Mouse (Mus musculus) limb, embryonic 15.5 days (tissue): Measurements from ENCODE around the gene Tmem41a. TPM values are rescaled to one million over a fixed set of nuclear protein-coding genes. Genes with fewer than 3 reads are reported as not detected.
"Not testable (repeated sequence)": the region's sequence is repeated elsewhere in the genome, so short reads cannot be mapped to it uniquely, and the experiment has no call there.

Source experiments
- ATAC-seq: fragments of 200-750 bp; cut with Nextera tagmentation; 2 replicates; pipeline ENCODE4 v1.8.0; 2017; ENCODE audit warnings: low read depth, moderate TSS enrichment; ENCODE audit not compliant: insufficient number of reproducible peaks, low FRiP score, low TSS enrichment
- H3K27ac ChIP-seq: fragments of 300-500 bp; sonication (generic); 2 replicates; pipeline ENCODE4 v1.5.1; 2015; ENCODE audit warnings: moderate library complexity, mild to moderate bottlenecking, inconsistent platforms
- H3K27me3 ChIP-seq: fragments of 300-500 bp; sonication (generic); 2 replicates; pipeline ENCODE4 v1.6.1; 2015; ENCODE audit warnings: inconsistent platforms
- H3K36me3 ChIP-seq: fragments of 300-500 bp; sonication (generic); 2 replicates; pipeline ENCODE4 v1.6.1; 2015; ENCODE audit warnings: inconsistent platforms
- H3K4me1 ChIP-seq: fragments of 300-500 bp; sonication (generic); 2 replicates; pipeline ENCODE4 v1.6.1; 2015; ENCODE audit warnings: inconsistent platforms
- H3K4me2 ChIP-seq: fragments of 300-500 bp; sonication (generic); 2 replicates; pipeline ENCODE4 v1.6.1; 2015; ENCODE audit warnings: mild to moderate bottlenecking, inconsistent platforms
- H3K4me3 ChIP-seq: fragments of 300-500 bp; sonication (generic); 2 replicates; pipeline ENCODE4 v1.5.1; 2015; ENCODE audit warnings: mild to moderate bottlenecking, inconsistent platforms
- H3K9ac ChIP-seq: fragments of 300-500 bp; sonication (generic); 2 replicates; pipeline ENCODE4 v1.6.1; 2015; ENCODE audit warnings: inconsistent platforms
- H3K9me3 ChIP-seq: fragments of 300-500 bp; sonication (generic); 2 replicates; pipeline ENCODE4 v1.6.1; 2016; ENCODE audit warnings: inconsistent platforms
- WGBS: fragments of 180-500 bp; shearing (Covaris S2); methylation state at CpG from one replicate; pipeline ENCODE4 v1.1.7; 2015; 5-methylcytosine and 5-hydroxymethylcytosine counted together
- polyA plus RNA-seq: library from polyadenylated mRNA; unstranded; fragments of >200 nt; fragmentation: Nextera tagmentation; extraction: Ambion mirVana; gene quantifications from 2 replicates; pipeline ENCODE4 v1.2.1, GENCODE M21; 2015

Gene Tmem41a
- polyA plus RNA-seq, 1 experiment from 2014 or later = 40.8 TPM

DNA sequence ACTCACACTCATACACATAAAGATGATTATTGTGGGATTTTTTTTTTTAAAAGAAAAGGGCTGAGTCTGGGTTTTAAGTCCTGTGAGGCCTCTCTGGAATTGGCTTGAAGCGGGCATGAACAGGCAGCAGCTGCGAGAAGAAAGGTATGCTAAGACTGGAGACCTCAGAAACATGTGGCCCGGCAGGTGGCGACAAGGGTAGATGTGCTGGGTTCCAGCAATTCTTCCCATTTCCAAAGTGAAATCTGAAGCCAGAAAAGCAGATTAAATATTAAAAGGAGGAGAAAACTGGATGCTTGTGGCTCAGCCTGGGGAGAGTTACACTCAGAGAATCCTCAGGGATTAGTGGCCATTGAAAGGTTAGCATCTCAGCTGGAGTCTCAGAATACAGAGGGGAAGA lies 24.1 kb upstream of the Tmem41a start:
- Histone ChIP-seq H3K4me3 (no peak overlapping the region), H3K27ac (no peak overlapping the region), H3K9ac (no peak overlapping the region), H3K4me1 (peaks cover 5% of the 10 kb centered on the region), H3K4me2 (no peak overlapping the region), H3K9me3 (no peaks in the 10 kb centered on the region), H3K36me3 (no peaks in the 10 kb centered on the region), H3K27me3 (no peaks in the 10 kb centered on the region)
- WGBS = 41% methylated on average over 4 of the region's 4 CpGs
- no peak for ATAC-seq

DNA sequence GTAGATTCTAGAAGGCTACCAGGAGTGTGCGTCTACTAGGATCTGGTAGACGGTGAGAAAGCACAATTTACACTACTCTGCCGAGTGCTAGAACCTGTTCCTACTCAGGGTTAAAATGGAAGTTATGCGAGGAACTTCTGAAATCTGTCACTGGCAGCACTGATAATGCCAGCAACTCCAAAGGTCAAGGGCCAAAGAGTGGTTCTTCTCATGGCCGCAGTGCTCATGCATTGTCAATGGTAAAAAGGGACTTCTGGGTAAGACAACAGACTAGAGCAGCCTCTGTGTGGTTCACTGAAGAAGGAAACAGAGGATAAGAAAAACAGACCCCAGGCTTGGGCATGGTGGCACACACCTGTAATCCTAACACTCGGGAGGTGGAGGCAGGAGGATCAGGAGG lies 23.2 kb upstream of the Tmem41a start:
- 86% methylated on average over 6 of the region's 6 CpGs for WGBS
- Histone ChIP-seq H3K9me3 (no peaks in the 10 kb centered on the region), H3K4me2 (no peak overlapping the region), H3K27me3 (no peaks in the 10 kb centered on the region), H3K36me3 (no peaks in the 10 kb centered on the region), H3K9ac (no peak overlapping the region), H3K4me3 (no peak overlapping the region), H3K27ac (no peak overlapping the region), H3K4me1 (no peaks in the 10 kb centered on the region)
- ATAC-seq = no peak

DNA sequence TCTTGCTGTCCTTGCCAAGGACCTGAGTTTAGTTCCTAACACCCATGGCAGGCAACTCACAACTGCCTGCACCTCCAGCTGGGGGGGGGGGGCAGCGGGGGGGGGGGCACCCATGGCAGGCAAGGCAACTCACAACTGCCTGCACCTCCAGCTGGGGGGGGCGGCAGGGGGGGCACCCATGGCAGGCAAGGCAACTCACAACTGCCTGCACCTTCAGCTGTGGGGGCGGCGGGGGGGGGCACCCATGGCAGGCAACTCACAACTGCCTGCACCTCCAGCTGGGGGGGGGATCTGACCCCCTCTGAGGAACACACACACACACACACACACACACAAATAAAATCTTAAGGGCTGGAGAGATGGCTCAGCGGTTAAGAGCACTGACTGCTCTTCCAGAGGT lies 22.5 kb upstream of the Tmem41a start:
- Histone ChIP-seq H3K9ac (no peak overlapping the region), H3K4me1 (no peaks in the 10 kb centered on the region), H3K9me3 (no peaks in the 10 kb centered on the region), H3K4me3 (no peak overlapping the region), H3K4me2 (no peak overlapping the region), H3K27me3 (no peaks in the 10 kb centered on the region), H3K27ac (no peak overlapping the region), H3K36me3 (no peaks in the 10 kb centered on the region)
- WGBS = 61% methylated on average over 5 of the region's 5 CpGs
- ATAC-seq = no peak; the same call in 1 of the 2 replicates

DNA sequence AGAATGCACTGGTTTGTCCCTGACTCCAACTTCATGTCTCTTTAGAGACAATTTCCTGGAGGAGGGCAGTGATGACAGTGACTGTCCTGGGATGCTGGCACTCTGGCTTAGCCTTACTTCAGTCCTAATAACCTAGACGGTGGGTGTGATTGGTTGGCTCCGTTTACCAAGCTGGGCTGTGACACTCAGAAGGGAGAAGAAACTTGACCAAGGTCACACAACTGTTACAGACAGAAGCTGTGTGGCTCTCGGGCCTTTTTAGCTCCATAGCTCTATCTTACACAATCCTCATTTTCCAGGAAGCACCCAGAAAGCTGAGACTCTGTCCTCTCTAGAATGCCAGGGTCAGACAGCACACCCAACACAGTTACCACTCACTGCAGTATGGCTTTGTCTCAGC lies 18.2 kb upstream of the Tmem41a start:
- Histone ChIP-seq H3K9me3 (no peaks in the 10 kb centered on the region), H3K4me1 (no peaks in the 10 kb centered on the region), H3K27ac (no peak overlapping the region), H3K27me3 (no peaks in the 10 kb centered on the region), H3K4me2 (no peak overlapping the region), H3K4me3 (no peak overlapping the region), H3K9ac (no peak overlapping the region), H3K36me3 (no peaks in the 10 kb centered on the region)
- 68% methylated on average over 3 of the region's 3 CpGs for WGBS
- no peak for ATAC-seq

DNA sequence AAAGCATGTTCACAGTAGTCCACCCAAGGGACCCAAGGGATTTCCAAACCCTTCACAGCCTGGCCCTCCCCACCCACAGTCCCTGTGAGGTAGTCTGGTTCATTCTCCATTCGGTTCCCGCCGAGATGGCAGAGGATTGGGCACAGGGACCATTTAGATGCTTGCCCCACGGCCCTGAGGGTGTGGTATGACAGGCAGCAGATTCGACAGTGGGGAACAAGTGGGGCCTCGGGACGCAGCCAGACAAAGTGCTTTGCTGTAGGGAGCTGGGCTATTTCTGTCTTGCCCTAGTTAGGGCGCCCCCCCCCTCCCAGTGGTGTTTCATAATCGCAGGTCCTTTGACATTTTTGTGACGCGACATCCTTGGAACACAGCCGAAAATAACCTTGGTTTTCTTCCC lies 8.2 kb upstream of the Tmem41a start:
- 68% methylated on average over 12 of the region's 12 CpGs for WGBS
- no peak overlapping the region for H3K9ac ChIP-seq
- no peaks in the 10 kb centered on the region for H3K9me3 ChIP-seq
- no peaks in the 10 kb centered on the region for H3K27me3 ChIP-seq
- ATAC-seq = no peak
- no peak overlapping the region for H3K4me2 ChIP-seq
- no peak overlapping the region for H3K27ac ChIP-seq
- no peaks in the 10 kb centered on the region for H3K36me3 ChIP-seq
- H3K4me1 ChIP-seq = no peaks in the 10 kb centered on the region
- H3K4me3 ChIP-seq = no peak overlapping the region

DNA sequence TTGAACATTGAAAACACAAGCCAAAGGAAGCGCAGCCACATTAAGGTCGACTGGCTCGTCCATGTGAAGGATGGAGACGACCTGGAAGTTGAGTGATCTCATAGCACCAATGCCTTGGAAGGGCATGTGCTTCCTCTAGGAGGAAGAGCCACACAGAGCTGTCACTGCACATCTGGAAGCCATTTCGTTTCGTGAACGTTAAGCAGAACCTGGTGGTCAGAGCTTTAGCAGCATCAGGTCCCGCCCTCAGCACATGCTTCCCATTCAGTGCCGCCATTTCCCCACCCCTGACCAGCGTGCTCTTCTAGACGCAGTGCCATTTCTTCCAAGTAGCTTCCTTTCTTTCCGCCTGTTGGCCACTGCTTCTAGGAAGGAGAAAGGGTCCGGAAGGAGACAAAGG lies 18.9 kb downstream of the Tmem41a start:
- no peaks in the 10 kb centered on the region for H3K9me3 ChIP-seq
- no peak overlapping the region for H3K27ac ChIP-seq
- no peak overlapping the region for H3K4me2 ChIP-seq
- H3K27me3 ChIP-seq = no peaks in the 10 kb centered on the region
- WGBS = 55% methylated on average over 13 of the region's 13 CpGs
- no peak overlapping the region for H3K4me3 ChIP-seq
- peaks cover 16% of the 10 kb centered on the region for H3K36me3 ChIP-seq
- ATAC-seq = no peak
- no peaks in the 10 kb centered on the region for H3K4me1 ChIP-seq
- no peak overlapping the region for H3K9ac ChIP-seq

DNA sequence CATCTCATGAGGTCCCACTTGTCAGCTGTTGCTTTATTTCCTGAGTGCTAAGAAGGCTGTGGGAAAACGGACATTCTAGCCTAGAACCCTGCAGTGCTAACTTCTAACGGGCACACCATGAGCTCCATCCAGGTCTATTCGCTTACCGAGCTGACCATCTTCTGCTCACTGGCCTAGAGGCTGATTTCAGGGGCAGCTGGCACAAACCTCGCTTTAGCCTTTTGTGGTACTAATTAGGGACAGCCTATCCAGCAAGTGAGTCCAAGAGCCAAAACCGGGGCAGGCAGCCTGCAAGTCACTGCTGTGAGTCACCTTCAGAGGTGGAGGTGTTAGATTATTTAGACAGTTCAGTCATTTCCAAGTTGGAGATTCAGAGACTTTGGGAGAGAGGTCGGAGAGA lies 30.7 kb downstream of the Tmem41a start:
- Histone ChIP-seq H3K4me3 (no peak overlapping the region), H3K36me3 (no peaks in the 10 kb centered on the region), H3K9ac (no peak overlapping the region), H3K4me2 (no peak overlapping the region), H3K27me3 (no peaks in the 10 kb centered on the region), H3K9me3 (no peaks in the 10 kb centered on the region), H3K27ac (no peak overlapping the region), H3K4me1 (no peaks in the 10 kb centered on the region)
- 64% methylated on average over 7 of the region's 7 CpGs for WGBS
- no peak for ATAC-seq

DNA sequence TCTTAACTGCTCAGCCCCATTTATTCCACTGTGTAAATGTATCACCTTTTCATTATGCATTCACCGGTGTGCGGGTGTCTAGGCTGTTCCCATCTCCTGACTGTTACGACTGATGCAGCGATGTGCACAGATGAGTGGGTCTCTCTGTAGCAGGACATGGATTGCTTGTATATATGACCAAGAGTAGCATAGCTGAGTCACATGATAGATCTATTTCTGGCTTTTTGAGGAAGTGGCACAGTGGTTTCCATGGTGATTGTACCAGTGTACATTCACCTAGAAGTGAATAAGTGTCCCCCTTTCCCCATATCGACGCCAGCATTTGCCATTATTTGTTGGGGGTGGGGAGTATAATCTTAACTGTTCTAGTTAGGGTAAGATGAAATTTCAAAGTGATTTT lies 34.0 kb downstream of the Tmem41a start:
- H3K36me3 ChIP-seq = peaks cover 2% of the 10 kb centered on the region; the same call in 1 of the 2 replicates
- no peaks in the 10 kb centered on the region for H3K9me3 ChIP-seq
- no peak for ATAC-seq
- WGBS = 91% methylated on average over 6 of the region's 6 CpGs
- no peak overlapping the region for H3K27ac ChIP-seq
- no peak overlapping the region for H3K4me3 ChIP-seq
- H3K9ac ChIP-seq = no peak overlapping the region
- no peak overlapping the region for H3K4me2 ChIP-seq
- H3K27me3 ChIP-seq = no peaks in the 10 kb centered on the region
- H3K4me1 ChIP-seq = no peaks in the 10 kb centered on the region

DNA sequence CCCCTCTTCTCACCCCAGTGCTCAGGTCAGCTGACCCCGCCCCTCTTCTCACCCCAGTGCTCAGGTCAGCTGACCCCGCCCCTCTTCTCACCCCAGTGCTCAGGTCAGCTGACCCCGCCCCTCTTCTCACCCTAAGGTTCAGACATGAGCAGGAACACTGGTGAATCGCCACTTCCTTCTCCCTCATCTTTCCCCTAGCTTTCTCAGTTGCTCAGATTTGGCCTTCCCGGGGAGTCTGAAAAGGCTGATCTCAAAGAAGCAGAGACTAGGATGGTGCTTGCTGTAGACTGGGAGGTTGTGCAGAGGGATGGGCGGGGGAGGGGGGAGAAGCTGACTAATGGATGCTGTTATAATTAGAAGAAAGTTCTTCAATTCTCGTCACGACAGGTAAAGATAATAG lies 38.4 kb downstream of the Tmem41a start:
- H3K9me3 ChIP-seq, H3K9ac ChIP-seq, ATAC-seq, H3K4me3 ChIP-seq, H3K27me3 ChIP-seq, H3K4me1 ChIP-seq, H3K4me2 ChIP-seq, H3K27ac ChIP-seq, H3K36me3 ChIP-seq: not testable (repeated sequence)
- 44% methylated on average over 7 of the region's 8 CpGs for WGBS

DNA sequence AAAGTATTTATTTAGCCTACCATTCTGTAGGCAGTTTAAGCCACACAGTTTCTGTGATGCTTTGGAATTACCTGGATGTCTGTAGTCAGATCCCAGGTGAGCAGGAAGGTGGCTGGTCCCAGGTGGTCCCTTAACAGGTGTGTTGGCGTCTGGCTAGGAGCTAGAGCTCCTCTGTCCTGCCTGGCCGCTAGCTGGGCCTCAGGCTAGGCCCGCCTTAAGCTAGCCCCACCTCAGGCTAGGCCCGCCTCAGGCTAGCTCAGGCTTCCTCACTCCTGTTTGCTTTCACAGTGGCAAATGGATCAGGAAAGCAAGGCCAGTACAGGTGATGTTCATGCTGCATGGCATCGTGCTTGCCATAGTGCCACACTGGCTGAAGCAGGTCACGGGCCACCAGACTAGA lies 40.5 kb downstream of the Tmem41a start:
- no peak for ATAC-seq
- no peaks in the 10 kb centered on the region for H3K9me3 ChIP-seq
- WGBS = 93% methylated on average over 6 of the region's 6 CpGs

DNA sequence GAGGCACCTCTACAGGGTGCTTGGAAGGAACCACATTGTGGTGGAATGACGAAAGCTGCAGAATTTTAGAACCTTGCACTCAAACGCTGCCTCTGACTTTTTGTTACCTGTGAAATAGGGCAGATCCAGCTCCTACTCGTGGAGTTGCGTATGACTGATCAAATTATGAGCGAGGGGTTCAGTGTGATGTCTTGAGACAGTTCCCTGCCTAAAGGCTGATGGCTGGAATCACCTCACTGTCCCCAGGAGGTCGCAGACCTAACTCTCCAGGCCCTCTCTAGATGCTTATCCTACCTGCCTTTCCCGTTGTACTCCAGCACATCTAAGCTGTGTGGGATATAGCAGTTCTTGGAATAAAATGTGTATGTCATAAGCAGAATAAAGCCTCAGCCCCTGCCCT lies 41.4 kb downstream of the Tmem41a start:
- Histone ChIP-seq H3K4me3 (no peak overlapping the region), H3K4me1 (no peaks in the 10 kb centered on the region), H3K27me3 (no peaks in the 10 kb centered on the region), H3K9me3 (no peaks in the 10 kb centered on the region), H3K36me3 (peaks cover 5% of the 10 kb centered on the region; the same call in 1 of the 2 replicates), H3K27ac (no peak overlapping the region), H3K9ac (no peak overlapping the region), H3K4me2 (no peak overlapping the region)
- ATAC-seq = no peak
- 87% methylated on average over 7 of the region's 7 CpGs for WGBS

More for the DNA sequence above, 40.5 kb downstream of the Tmem41a start:
- H3K4me1 ChIP-seq = no peaks in the 10 kb centered on the region
- no peak overlapping the region for H3K4me2 ChIP-seq
- H3K27ac ChIP-seq = no peak overlapping the region
- H3K9ac ChIP-seq = no peak overlapping the region
- H3K4me3 ChIP-seq = no peak overlapping the region
- peaks cover 5% of the 10 kb centered on the region; the same call in 1 of the 2 replicates for H3K36me3 ChIP-seq
- H3K27me3 ChIP-seq = no peaks in the 10 kb centered on the region

DNA sequence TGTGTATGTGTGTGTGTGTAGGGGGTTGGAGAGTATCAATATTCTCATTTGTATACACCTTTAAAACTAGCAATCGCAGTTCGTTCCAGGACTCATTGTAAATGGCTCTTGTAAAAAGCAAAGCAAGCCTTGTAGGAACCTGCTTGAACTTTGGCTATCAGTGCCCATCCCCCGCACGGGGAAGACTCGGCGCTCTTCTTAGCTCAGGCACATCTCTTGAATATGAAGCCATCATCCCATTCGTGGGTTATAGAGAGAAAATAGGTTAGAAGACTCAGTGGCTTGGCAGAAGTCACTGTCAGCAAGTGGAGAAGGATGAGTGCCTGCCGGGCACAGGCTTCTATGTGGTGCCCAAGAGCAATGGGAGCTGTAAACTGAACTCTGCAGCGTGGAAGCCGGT lies 42.7 kb downstream of the Tmem41a start:
- no peak overlapping the region for H3K9ac ChIP-seq
- H3K4me1 ChIP-seq = no peaks in the 10 kb centered on the region
- no peak overlapping the region for H3K27ac ChIP-seq
- H3K27me3 ChIP-seq = no peaks in the 10 kb centered on the region
- H3K4me2 ChIP-seq = no peak overlapping the region
- ATAC-seq = no peak
- 78% methylated on average over 10 of the region's 10 CpGs for WGBS
- H3K4me3 ChIP-seq = no peak overlapping the region
- no peaks in the 10 kb centered on the region for H3K9me3 ChIP-seq
- peaks cover 4% of the 10 kb centered on the region; the same call in 1 of the 2 replicates for H3K36me3 ChIP-seq

DNA sequence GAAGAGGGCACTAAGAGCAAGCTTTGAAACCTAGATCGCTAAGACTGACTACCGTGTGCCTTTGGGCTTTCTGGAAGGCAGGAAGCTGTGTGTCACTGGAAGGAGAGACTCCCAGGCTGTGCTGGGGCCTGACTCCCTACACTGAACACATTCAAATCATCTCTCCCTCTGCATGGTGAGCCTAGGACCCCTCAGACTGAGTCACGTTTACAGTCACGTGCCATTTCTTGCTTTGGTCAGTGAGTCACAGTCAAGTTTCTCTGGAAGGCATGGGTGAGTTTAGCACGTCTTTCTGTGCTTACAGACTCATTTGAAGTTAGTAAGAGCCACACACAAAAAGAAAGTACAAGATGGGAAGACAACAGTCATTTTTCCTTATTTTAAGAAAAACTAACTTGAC lies 46.1 kb downstream of the Tmem41a start:
- 0 out of 2 replicates have a peak, but pooled peaks cover under 1% of the 10 kb centered on the region for H3K36me3 ChIP-seq
- H3K4me3 ChIP-seq = no peak overlapping the region
- no peak overlapping the region for H3K27ac ChIP-seq
- no peaks in the 10 kb centered on the region for H3K27me3 ChIP-seq
- no peak overlapping the region for H3K4me2 ChIP-seq
- H3K4me1 ChIP-seq = no peaks in the 10 kb centered on the region
- no peak overlapping the region for H3K9ac ChIP-seq
- H3K9me3 ChIP-seq = no peaks in the 10 kb centered on the region
- WGBS = 61% methylated on average over 5 of the region's 5 CpGs
- ATAC-seq = no peak
